Mouse (Mus musculus): ENCODE measurements around the gene Gm3532. TPM values are rescaled to one million over a fixed set of nuclear protein-coding genes. Genes with fewer than 3 reads are reported as not detected.
"Not testable (repeated sequence)": the region's sequence is repeated elsewhere in the genome, so short reads cannot be mapped to it uniquely, and the experiment has no call there.

Gm3532 gene
- not detected in 2 replicates for polyA plus RNA-seq (2015; fragmentation: Nextera tagmentation; extraction: Ambion mirVana)

GRCm38 (mm10) chr14:5538196-5538595 is at the start of gene Gm3532:
Gene Gm3532 (plus strand): TSS chr14:5538496.
- not testable (repeated sequence) for H3K9me3 ChIP-seq (replicated peaks; ENCODE audit: control insufficient read depth, low read length)
- no CpG with 5 or more reads among the region's 2 CpGs for WGBS

GRCm38 (mm10) chr14:5501374-5501773 is 36.9 kb upstream of the Gm3532 start, which contains the start of gene Gm3488:
Gene Gm3488 (plus strand): TSS chr14:5501674.
- H3K4me1 ChIP-seq (ENCODE audit: control insufficient read depth, insufficient read depth, low read length); H3K27me3 ChIP-seq (ENCODE audit: control insufficient read depth, insufficient read depth, low read length); H3K36me3 ChIP-seq (ENCODE audit: control insufficient read depth, insufficient read depth, low read length); H3K9ac ChIP-seq (ENCODE audit: low read length); H3K9me3 ChIP-seq (replicated peaks; ENCODE audit: control insufficient read depth, low read length); H3K27ac ChIP-seq (ENCODE audit: low read length); ATAC-seq (ENCODE audit: insufficient read depth, low FRiP score); H3K4me2 ChIP-seq (ENCODE audit: low read depth, low read length); H3K4me3 ChIP-seq (replicated peaks; ENCODE audit: low read length): not testable (repeated sequence)
- no CpG with 5 or more reads among the region's 35 CpGs for WGBS

More at GRCm38 (mm10) chr14:5538196-5538595, at the start of gene Gm3532:
- not testable (repeated sequence) for H3K4me1 ChIP-seq (ENCODE audit: control insufficient read depth, insufficient read depth, low read length); ATAC-seq (ENCODE audit: insufficient read depth, low FRiP score); H3K27me3 ChIP-seq (ENCODE audit: control insufficient read depth, insufficient read depth, low read length); H3K9ac ChIP-seq (ENCODE audit: low read length); H3K27ac ChIP-seq (ENCODE audit: low read length); H3K4me3 ChIP-seq (replicated peaks; ENCODE audit: low read length); H3K4me2 ChIP-seq (ENCODE audit: low read depth, low read length); H3K36me3 ChIP-seq (ENCODE audit: control insufficient read depth, insufficient read depth, low read length)

Other genes starting within 250 kb of the Gm3532 start
- gene Gm3542, start 203.6 kb upstream of the Gm3532 start, polyA plus RNA-seq (2015; fragmentation: Nextera tagmentation; extraction: Ambion mirVana) = not detected in 2 replicates
- 0.34 and 1.1 TPM in 2 replicates for gene Gm3500, start 149.4 kb upstream of the Gm3532 start, polyA plus RNA-seq (2015; fragmentation: Nextera tagmentation; extraction: Ambion mirVana)
- gene Gm3194, start 83.0 kb upstream of the Gm3532 start, polyA plus RNA-seq (2015; fragmentation: Nextera tagmentation; extraction: Ambion mirVana) = 0.52 TPM in 1 of 2 replicates, not detected in the other
- gene Gm8246, start 60.7 kb upstream of the Gm3532 start, polyA plus RNA-seq (2015; fragmentation: Nextera tagmentation; extraction: Ambion mirVana) = not detected in 2 replicates
- gene Gm3187, start 54.3 kb upstream of the Gm3532 start, polyA plus RNA-seq (2015; fragmentation: Nextera tagmentation; extraction: Ambion mirVana) = not detected in 2 replicates
- 0.75 and 0.85 TPM in 2 replicates for gene Gm3488, start 36.8 kb upstream of the Gm3532 start, polyA plus RNA-seq (2015; fragmentation: Nextera tagmentation; extraction: Ambion mirVana)
- gene Gm8265, start 94.5 kb downstream of the Gm3532 start, polyA plus RNA-seq (2015; fragmentation: Nextera tagmentation; extraction: Ambion mirVana) = not detected in 2 replicates
- not detected in 2 replicates for gene Gm9603, start 149.0 kb downstream of the Gm3532 start, polyA plus RNA-seq (2015; fragmentation: Nextera tagmentation; extraction: Ambion mirVana)
- not detected in 2 replicates for gene Gm3373, start 203.1 kb downstream of the Gm3532 start, polyA plus RNA-seq (2015; fragmentation: Nextera tagmentation; extraction: Ambion mirVana)